ENCODE assay signal across 14 mouse cellular contexts in genomic region chr3:156851921-156852320, GRCm38 (mm10).
A peak's percentile ranks its signal among the peaks of the same experiment; 100 is the strongest.
DNase-seq lines count a peak whose midpoint lies in the region; ATAC-seq and TF ChIP-seq lines count a peak whose summit lies in the region.
"Had no signal": no experiment of that assay in that cellular context is flagged by ENCODE, and none has a peak within 500 bp of the region (broad histone marks: within the 10 kb centered on the region; RNA-seq: fewer than 3 reads in every experiment).

No protein-coding gene starts in this region.

- peak overlapping the region; percentile 32; the same call in 1 of the 2 replicates for H3K27ac ChIP-seq in left cerebral cortex, adult 2 months
- no peak overlapping the region for H3K27ac ChIP-seq in stomach, postnatal 0 days (replicated peaks)
- no peak overlapping the region for H3K27ac ChIP-seq in kidney, embryonic 15.5 days

- intact Hi-C loops in left cerebral cortex, adult 2 months (cut with DNase I), result loop anchor here (10.0 kb wide), 1 partner anchor 253 kb away; no protein-coding TSS in a partner anchor

- ATAC-seq in stomach, postnatal 0 days (ENCODE audit: low FRiP score, low TSS enrichment), result no peak
- ATAC-seq in kidney, embryonic 15.5 days (replicated peaks; ENCODE audit: low FRiP score), result no peak
- ATAC-seq: activated CD4-positive, CD25-positive, alpha-beta regulatory T cell, adult 4 months; intestine, embryonic 16.5 days; lung, postnatal 0 days had no signal

- WGBS in stomach, postnatal 0 days, result 54% methylated on average over 3 of the region's 3 CpGs
- WGBS in kidney, embryonic 15.5 days, result 71% methylated on average over 3 of the region's 3 CpGs

- H3K9ac ChIP-seq in stomach, postnatal 0 days (ENCODE audit: low read length), result no peak overlapping the region
- no peak overlapping the region for H3K9ac ChIP-seq in kidney, embryonic 15.5 days

- no peak for TF ChIP-seq CTCF in left cerebral cortex, adult 2 months (IDR thresholded peaks at IDR 0.05)
- TF ChIP-seq CTCF in stomach, postnatal 0 days (IDR thresholded peaks at IDR 0.05; ENCODE audit: low read depth), result no peak

- H3K9me3 ChIP-seq in stomach, postnatal 0 days (ENCODE audit: control insufficient read depth, low read length), result no peaks in the 10 kb centered on the region
- H3K9me3 ChIP-seq in kidney, embryonic 15.5 days (replicated peaks), result no peaks in the 10 kb centered on the region

- TF ChIP-seq EP300 in stomach, postnatal 0 days (optimal IDR thresholded peaks at IDR 0.05), result no peak

- no peak overlapping the region for H3K4me2 ChIP-seq in stomach, postnatal 0 days (replicated peaks; ENCODE audit: low read depth)
- H3K4me2 ChIP-seq in kidney, embryonic 15.5 days, result no peak overlapping the region
- H3K4me2 ChIP-seq: heart, embryonic 11.5 days had no signal

- H3K4me3 ChIP-seq in left cerebral cortex, adult 2 months, result no peak overlapping the region
- no peak overlapping the region for H3K4me3 ChIP-seq in stomach, postnatal 0 days (ENCODE audit: low read depth, low read length)
- H3K4me3 ChIP-seq in kidney, embryonic 15.5 days (replicated peaks), result no peak overlapping the region
- H3K4me3 ChIP-seq: myocyte had no signal

- H3K36me3 ChIP-seq in stomach, postnatal 0 days (ENCODE audit: control insufficient read depth, insufficient read depth, low read length), result no peaks in the 10 kb centered on the region
- H3K36me3 ChIP-seq in kidney, embryonic 15.5 days, result no peaks in the 10 kb centered on the region

- H3K4me1 ChIP-seq in stomach, postnatal 0 days (replicated peaks; ENCODE audit: control insufficient read depth, insufficient read depth), result no peaks in the 10 kb centered on the region
- no peaks in the 10 kb centered on the region for H3K4me1 ChIP-seq in kidney, embryonic 15.5 days

- no peaks in the 10 kb centered on the region for H3K27me3 ChIP-seq in stomach, postnatal 0 days (ENCODE audit: control insufficient read depth, insufficient read depth, low read length)
- no peaks in the 10 kb centered on the region for H3K27me3 ChIP-seq in kidney, embryonic 15.5 days

- DNase-seq in layer of hippocampus, adult 8-10 months (ENCODE audit: low spot score in 2 of 2), result peak; percentile 15
- DNase-seq in layer of hippocampus, postnatal 10 days (ENCODE audit: low spot score in 2 of 2), result no peak
- DNase-seq in cerebellum, postnatal 10 days, result peak; percentile 54 to 66
- peak; percentile 25 to 39 for DNase-seq in left cerebral cortex, adult 2 months (ENCODE audit: extremely low spot score in 1 of 2, low spot score in 2 of 2)
- peak; percentile 72 for DNase-seq in telencephalon, adult 2 months (ENCODE audit: low read depth, low spot score)
- no peak for DNase-seq in stomach, postnatal 0 days (ENCODE audit: low spot score)
- DNase-seq: kidney, postnatal 36 days; thymus, adult 2 months had no signal

Comparison
In these comparisons a context has a peak if more than half of its experiments do, and no peak if none do; other contexts are left out.
1. DNase-seq: peak in layer of hippocampus, adult 8-10 months (2 of 2), cerebellum, postnatal 10 days (2 of 2), left cerebral cortex, adult 2 months (2 of 2) and telencephalon, adult 2 months (single experiment); none in layer of hippocampus, postnatal 10 days (0 of 2) and stomach, postnatal 0 days (single experiment).